Mouse (Mus musculus): ENCODE data around the gene Lsamp. TPM values are rescaled to one million over a fixed set of nuclear protein-coding genes. Genes with fewer than 3 reads are reported as not detected.
A peak's percentile ranks its signal among the peaks of the same experiment; 100 is the strongest.

Gene Lsamp
- total and polyA plus RNA-seq, 2 experiments from 2014 or later, result 116 to 210 TPM

DNA sequence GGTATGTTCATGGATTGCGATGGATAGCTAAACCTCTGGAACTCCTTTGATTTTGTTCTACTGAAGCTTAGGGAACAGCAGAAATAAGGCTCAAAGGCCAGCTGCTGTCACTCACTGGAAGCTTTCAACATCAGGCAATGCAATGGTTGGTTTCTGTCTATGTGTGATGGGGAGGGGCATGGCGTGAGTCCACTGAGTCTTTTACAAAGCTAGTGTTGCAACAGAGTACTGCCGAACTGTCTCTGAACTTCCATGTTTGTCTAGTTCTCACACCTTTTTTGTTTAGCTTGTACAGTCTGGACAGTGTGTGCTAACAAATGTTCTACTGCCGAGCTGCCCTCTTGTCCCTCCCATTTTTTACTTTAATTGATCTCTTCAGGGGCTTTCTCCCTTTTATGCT is 1258.7 kb downstream of the Lsamp start:
- Histone ChIP-seq H3K9me3 (ENCODE audit: low read length) (no peaks in the 10 kb centered on the region), H3K27ac (ENCODE audit: low read depth, low read length) (no peak overlapping the region), H3K4me2 (ENCODE audit: low read depth, low read length, poor library complexity, severe bottlenecking) (no peak overlapping the region), H3K36me3 (ENCODE audit: insufficient read depth, low read length) (no peaks in the 10 kb centered on the region), H3K27me3 (ENCODE audit: insufficient read depth, low read length) (no peaks in the 10 kb centered on the region), H3K9ac (replicated peaks; ENCODE audit: low read length, poor library complexity, severe bottlenecking) (no peak overlapping the region), H3K4me1 (ENCODE audit: insufficient read depth, low read length) (no peaks in the 10 kb centered on the region), H3K4me3 (ENCODE audit: low read depth, low read length) (no peak overlapping the region)
- ATAC-seq (ENCODE audit: low FRiP score) (no peak), DNase-seq (ENCODE audit: low spot score) (no peak)
- 68% methylated on average over 4 of the region's 4 CpGs for WGBS
- no peak for TF ChIP-seq CTCF (IDR thresholded peaks at IDR 0.05)

DNA sequence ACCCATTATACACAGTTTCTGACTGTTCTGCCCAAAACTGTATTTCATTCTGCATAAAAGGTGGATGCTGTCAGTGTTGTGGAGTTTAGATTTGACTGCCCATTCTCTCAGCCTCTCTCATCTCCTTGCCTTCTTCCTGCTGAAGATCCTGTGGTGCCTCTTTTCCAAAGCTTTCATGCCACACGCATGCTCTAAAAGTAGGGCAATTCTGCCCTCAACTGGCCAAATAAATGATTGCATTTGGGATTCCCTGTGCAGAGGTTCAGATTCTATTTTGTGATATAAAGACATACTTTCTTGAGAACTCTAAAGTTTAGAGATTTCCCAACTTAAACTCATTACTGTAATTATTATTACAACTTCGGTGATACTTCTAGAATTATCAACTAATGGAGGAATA is 1260.5 kb downstream of the Lsamp start:
- no peak overlapping the region for H3K4me2 ChIP-seq (ENCODE audit: low read depth, low read length, poor library complexity, severe bottlenecking)
- H3K27ac ChIP-seq (ENCODE audit: low read depth, low read length), result no peak overlapping the region
- no peaks in the 10 kb centered on the region for H3K9me3 ChIP-seq (ENCODE audit: low read length)
- H3K9ac ChIP-seq (replicated peaks; ENCODE audit: low read length, poor library complexity, severe bottlenecking), result no peak overlapping the region
- H3K4me1 ChIP-seq (ENCODE audit: insufficient read depth, low read length), result no peaks in the 10 kb centered on the region
- no peaks in the 10 kb centered on the region for H3K36me3 ChIP-seq (ENCODE audit: insufficient read depth, low read length)
- H3K4me3 ChIP-seq (ENCODE audit: low read depth, low read length), result no peak overlapping the region
- H3K27me3 ChIP-seq (ENCODE audit: insufficient read depth, low read length), result no peaks in the 10 kb centered on the region
- peak; percentile 89 for TF ChIP-seq CTCF (IDR thresholded peaks at IDR 0.05)
- DNase-seq (ENCODE audit: low spot score) (peak; percentile 82), ATAC-seq (ENCODE audit: low FRiP score) (no peak)
- WGBS, result 12% methylated on average over 2 of the region's 2 CpGs

DNA sequence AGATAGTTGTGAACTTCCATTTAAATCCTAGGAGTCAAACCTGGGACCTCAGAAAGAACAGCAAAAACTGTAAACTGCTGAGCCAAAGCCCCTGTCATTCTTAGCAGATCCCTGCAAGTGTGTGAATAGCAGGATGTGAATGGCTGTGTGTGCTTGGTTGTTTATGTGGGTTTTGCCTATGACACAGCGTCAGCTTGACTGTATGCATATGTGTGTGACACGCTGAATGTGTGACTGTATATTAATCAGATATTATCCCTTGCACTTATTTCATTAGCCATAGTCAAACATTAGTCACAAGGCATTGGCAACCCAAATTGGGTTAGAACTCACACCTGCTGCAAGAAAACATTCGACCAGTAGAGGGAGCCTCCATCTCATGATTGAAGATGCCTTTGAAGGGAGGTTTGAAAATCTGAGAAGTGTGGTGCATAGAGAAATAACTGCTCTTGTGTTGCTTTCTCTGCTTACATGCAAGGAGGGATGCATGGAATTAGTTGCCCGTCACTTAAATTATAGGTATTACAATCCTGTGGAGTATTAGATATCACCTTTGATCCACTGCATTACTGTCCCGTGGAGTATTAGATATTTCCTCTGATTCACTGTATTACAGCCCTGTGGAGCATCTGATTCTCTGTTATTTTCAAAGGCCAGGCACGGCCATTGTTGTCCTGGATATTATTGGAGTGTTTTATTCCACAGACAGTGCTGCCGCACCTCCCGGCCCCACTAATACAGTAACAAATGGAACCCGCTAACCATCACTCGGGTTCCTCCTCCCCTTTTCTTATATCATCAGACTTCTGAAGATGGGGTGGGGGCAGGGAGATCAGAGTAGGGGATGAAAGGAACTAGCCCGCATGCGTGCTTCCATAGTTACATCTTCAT is 1274.2 kb downstream of the Lsamp start:
- DNase-seq (ENCODE audit: low spot score) (peak; percentile 87), ATAC-seq (ENCODE audit: low FRiP score) (peak; percentile 78)
- Histone ChIP-seq H3K9ac (replicated peaks; ENCODE audit: low read length, poor library complexity, severe bottlenecking) (no peak overlapping the region), H3K4me3 (ENCODE audit: low read depth, low read length) (no peak overlapping the region), H3K27ac (ENCODE audit: low read depth, low read length) (peak overlapping the region; percentile 44; the same call in 1 of the 2 replicates), H3K36me3 (ENCODE audit: insufficient read depth, low read length) (no peaks in the 10 kb centered on the region), H3K9me3 (ENCODE audit: low read length) (no peaks in the 10 kb centered on the region), H3K4me2 (ENCODE audit: low read depth, low read length, poor library complexity, severe bottlenecking) (peak overlapping the region; percentile 9; the same call in 1 of the 2 replicates), H3K27me3 (ENCODE audit: insufficient read depth, low read length) (no peaks in the 10 kb centered on the region), H3K4me1 (ENCODE audit: insufficient read depth, low read length) (no peaks in the 10 kb centered on the region)
- peak; percentile 97 for TF ChIP-seq CTCF (IDR thresholded peaks at IDR 0.05)
- WGBS, result 38% methylated on average over 12 of the region's 12 CpGs

DNA sequence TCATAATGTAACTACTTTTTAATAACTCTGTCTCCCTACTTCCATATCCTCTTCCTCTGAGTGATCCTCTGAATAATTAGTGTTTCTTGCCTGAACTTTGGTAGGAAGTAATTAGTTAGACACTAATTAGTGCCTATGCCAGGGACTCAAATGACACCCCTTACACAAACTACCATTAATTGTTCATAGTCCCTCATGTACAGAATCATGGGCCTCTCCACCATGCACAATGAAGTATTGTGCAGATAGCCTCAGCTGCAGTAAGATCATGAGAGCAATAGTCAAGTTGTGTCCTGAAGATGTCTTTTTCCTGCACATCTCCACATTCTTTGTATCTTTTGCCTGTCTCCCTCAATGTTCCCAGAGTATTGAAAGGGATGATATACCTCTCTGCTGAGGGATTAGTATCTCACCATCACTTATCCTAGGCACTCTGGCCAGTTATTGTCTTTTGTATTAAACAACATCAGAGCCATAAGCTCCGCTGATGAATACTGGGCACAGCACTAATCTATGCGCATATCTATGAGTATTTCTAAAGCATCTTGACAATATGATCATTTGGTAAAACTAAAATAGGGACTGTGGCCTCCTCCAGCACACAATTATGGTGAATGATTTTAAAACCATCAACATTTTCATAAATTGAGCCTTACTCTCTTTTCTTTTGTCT is 1292.0 kb downstream of the Lsamp start:
- 71% methylated on average over 2 of the region's 2 CpGs for WGBS

DNA sequence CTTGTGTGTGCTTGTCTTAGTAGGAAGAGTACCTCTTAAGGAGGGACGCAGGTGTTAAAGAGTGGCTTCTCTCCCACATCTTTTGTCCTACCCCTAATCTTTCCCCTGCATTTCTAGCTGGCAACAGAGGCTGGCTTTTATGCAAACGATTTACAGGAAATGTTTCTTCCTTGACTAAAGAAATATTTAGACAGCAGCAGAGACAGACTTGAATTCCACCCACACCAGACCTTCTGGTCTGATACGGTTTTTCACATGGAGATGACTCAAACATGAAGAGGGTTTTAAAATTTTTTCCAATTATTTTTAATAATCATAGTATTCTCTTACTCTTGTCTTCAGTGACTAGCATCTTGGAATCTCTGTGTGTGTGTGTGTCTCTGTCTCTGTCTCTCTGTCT is 1333.8 kb downstream of the Lsamp start:
- Histone ChIP-seq H3K4me3 (ENCODE audit: low read depth, low read length) (no peak overlapping the region), H3K36me3 (ENCODE audit: insufficient read depth, low read length) (no peaks in the 10 kb centered on the region), H3K27ac (ENCODE audit: low read depth, low read length) (no peak overlapping the region), H3K27me3 (ENCODE audit: insufficient read depth, low read length) (no peaks in the 10 kb centered on the region), H3K4me1 (ENCODE audit: insufficient read depth, low read length) (no peaks in the 10 kb centered on the region), H3K9me3 (ENCODE audit: low read length) (no peaks in the 10 kb centered on the region), H3K4me2 (ENCODE audit: low read depth, low read length, poor library complexity, severe bottlenecking) (no peak overlapping the region), H3K9ac (replicated peaks; ENCODE audit: low read length, poor library complexity, severe bottlenecking) (no peak overlapping the region)
- WGBS, result 73% methylated on average over 3 of the region's 3 CpGs
- no peak for DNase-seq (ENCODE audit: low spot score)
- no peak for TF ChIP-seq CTCF (IDR thresholded peaks at IDR 0.05)
- no peak for ATAC-seq (ENCODE audit: low FRiP score)

More for the DNA sequence above, 1292.0 kb downstream of the Lsamp start:
- ATAC-seq (ENCODE audit: low FRiP score), result no peak
- Histone ChIP-seq H3K27ac (ENCODE audit: low read depth, low read length) (no peak overlapping the region), H3K9ac (replicated peaks; ENCODE audit: low read length, poor library complexity, severe bottlenecking) (no peak overlapping the region), H3K4me3 (ENCODE audit: low read depth, low read length) (no peak overlapping the region), H3K9me3 (ENCODE audit: low read length) (no peaks in the 10 kb centered on the region), H3K27me3 (ENCODE audit: insufficient read depth, low read length) (no peaks in the 10 kb centered on the region), H3K36me3 (ENCODE audit: insufficient read depth, low read length) (no peaks in the 10 kb centered on the region), H3K4me2 (ENCODE audit: low read depth, low read length, poor library complexity, severe bottlenecking) (no peak overlapping the region), H3K4me1 (ENCODE audit: insufficient read depth, low read length) (no peaks in the 10 kb centered on the region)
- no peak for DNase-seq (ENCODE audit: low spot score)
- no peak for TF ChIP-seq CTCF (IDR thresholded peaks at IDR 0.05)

DNA sequence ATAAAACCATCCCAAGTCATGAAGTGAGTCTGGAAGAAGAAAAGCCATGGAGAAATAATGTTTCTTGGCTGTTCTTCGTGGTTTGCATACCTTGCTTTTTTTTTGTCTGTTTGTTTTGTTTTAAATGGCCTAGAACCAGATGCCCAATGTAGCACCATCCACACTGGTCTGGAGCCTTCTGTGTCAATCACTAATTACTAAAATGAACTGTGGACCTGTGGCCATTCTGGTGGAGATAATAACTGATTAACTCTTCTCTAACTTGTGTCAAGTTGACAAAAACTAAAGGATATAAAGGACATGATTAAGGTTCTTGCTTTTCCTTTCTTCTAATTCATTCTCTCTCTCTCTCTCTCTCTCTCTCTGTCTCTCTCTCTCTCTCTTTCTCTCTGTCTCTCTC is 1359.3 kb downstream of the Lsamp start:
- DNase-seq (ENCODE audit: low spot score), result no peak
- 89% methylated on average over 1 of the region's 1 CpGs for WGBS
- H3K9ac ChIP-seq (replicated peaks; ENCODE audit: low read length, poor library complexity, severe bottlenecking), result no peak overlapping the region
- no peak overlapping the region for H3K4me3 ChIP-seq (ENCODE audit: low read depth, low read length)
- H3K27me3 ChIP-seq (ENCODE audit: insufficient read depth, low read length), result no peaks in the 10 kb centered on the region
- no peaks in the 10 kb centered on the region for H3K9me3 ChIP-seq (ENCODE audit: low read length)
- no peak for TF ChIP-seq CTCF (IDR thresholded peaks at IDR 0.05)
- H3K27ac ChIP-seq (ENCODE audit: low read depth, low read length), result no peak overlapping the region
- no peaks in the 10 kb centered on the region for H3K36me3 ChIP-seq (ENCODE audit: insufficient read depth, low read length)
- no peaks in the 10 kb centered on the region for H3K4me1 ChIP-seq (ENCODE audit: insufficient read depth, low read length)
- H3K4me2 ChIP-seq (ENCODE audit: low read depth, low read length, poor library complexity, severe bottlenecking), result no peak overlapping the region
- no peak for ATAC-seq (ENCODE audit: low FRiP score)

Measured in midbrain, postnatal 0 days (tissue).